Mouse (Mus musculus): ENCODE results near the gene Gm20388.

GRCm38 (mm10) chr8:122454409-122454808, 2543.8 kb downstream of the Gm20388 start:
- no peak for TF ChIP-seq CTCF (IDR thresholded peaks at IDR 0.05; ENCODE audit: low read depth, low read length)
- TF ChIP-seq POLR2A (IDR thresholded peaks at IDR 0.05; ENCODE audit: insufficient read depth, low read length): no peak

Data from ES-Bruce4 (cell line).